Mouse (Mus musculus) CD4-positive, CD25-positive, alpha-beta regulatory T cell, adult 4 months (primary cell): ENCODE measurements at regions not wholly inside any gene's neighbourhood (a gene's known extent, or its start where the extent isn't known, plus 50 kb on each side); places are given as distances from the start of the nearest gene placed in this dataset.

Experiments used
- ATAC-seq: one replicate; pipeline ENCODE4 v1.8.0; 2017

GRCm38 (mm10) chr11:112140058-112140457 lies 642.0 kb upstream of the Sox9 start:
- no peak for ATAC-seq

GRCm38 (mm10) chr11:112140495-112140894 lies 641.5 kb upstream of the Sox9 start:
- ATAC-seq = no peak

GRCm38 (mm10) chr11:112140912-112141311 lies 641.1 kb upstream of the Sox9 start:
- no peak for ATAC-seq

- no peak for ATAC-seq
Measured at GRCm38 (mm10) chr11:112152051-112152450, 630.0 kb upstream of the Sox9 start.

- no peak for ATAC-seq
Measured at GRCm38 (mm10) chr11:112153198-112153597, 628.8 kb upstream of the Sox9 start.

- ATAC-seq = no peak
Measured at GRCm38 (mm10) chr11:112154712-112155319, 627.2 kb upstream of the Sox9 start.

GRCm38 (mm10) chr11:112155339-112155955 lies 626.6 kb upstream of the Sox9 start:
- ATAC-seq = no peak

- ATAC-seq = no peak
Measured at GRCm38 (mm10) chr11:112163681-112164265, 618.3 kb upstream of the Sox9 start.

- ATAC-seq = no peak
Measured at GRCm38 (mm10) chr11:112173585-112173984, 608.4 kb upstream of the Sox9 start.

GRCm38 (mm10) chr11:112175302-112175701 lies 606.7 kb upstream of the Sox9 start:
- ATAC-seq = no peak

- ATAC-seq = no peak
Measured at GRCm38 (mm10) chr11:112180666-112181065, 601.4 kb upstream of the Sox9 start.

- ATAC-seq = no peak
Measured at GRCm38 (mm10) chr11:112197620-112198268, 584.3 kb upstream of the Sox9 start.

- no peak for ATAC-seq
Measured at GRCm38 (mm10) chr11:112204561-112204960, 577.5 kb upstream of the Sox9 start.

GRCm38 (mm10) chr11:112209414-112209813 lies 572.6 kb upstream of the Sox9 start:
- no peak for ATAC-seq

GRCm38 (mm10) chr11:112219046-112219720 lies 562.8 kb upstream of the Sox9 start:
- no peak for ATAC-seq

- ATAC-seq = no peak
Measured at GRCm38 (mm10) chr11:112234492-112235116, 547.4 kb upstream of the Sox9 start.

GRCm38 (mm10) chr11:112238960-112239884 lies 542.8 kb upstream of the Sox9 start:
- no peak for ATAC-seq

GRCm38 (mm10) chr11:112252548-112252947 lies 529.5 kb upstream of the Sox9 start:
- ATAC-seq = no peak

- no peak for ATAC-seq
Measured at GRCm38 (mm10) chr11:112253061-112253460, 529.0 kb upstream of the Sox9 start.

GRCm38 (mm10) chr11:112256326-112256725 lies 525.7 kb upstream of the Sox9 start:
- no peak for ATAC-seq

GRCm38 (mm10) chr11:112264077-112264476 lies 517.9 kb upstream of the Sox9 start:
- no peak for ATAC-seq

GRCm38 (mm10) chr11:112270911-112271310 lies 511.1 kb upstream of the Sox9 start:
- no peak for ATAC-seq
